Mouse (Mus musculus) adrenal gland, postnatal 4 days (tissue): ENCODE results near the gene Igf2bp3. TPM values are rescaled to one million over a fixed set of nuclear protein-coding genes. Genes with fewer than 3 reads are reported as not detected.
"Not testable (repeated sequence)": the region's sequence is repeated elsewhere in the genome, so short reads cannot be mapped to it uniquely, and the experiment has no call there.

ENCODE experiments used
- DNase-seq, 2 experiments: peaks; one replicate each; pipeline ENCODE4 v3.0.0; 2021 to 2022; ENCODE audit warnings: low spot score in 2 of 2, mixed read lengths in 2 of 2
- long read RNA-seq, 2 experiments: library from polyadenylated mRNA; stranded (forward); transcript quantifications; one replicate each; pipeline ENCODE4 v2.0.0; 2021
- total RNA-seq, 2 experiments: library from RNA; stranded (reverse); gene quantifications; 2 replicates each; pipeline ENCODE4 v1.2.3; 2021

Gene Igf2bp3
- 10 to 100 TPM; 16.9 to 17.5 TPM for total RNA-seq
- long read RNA-seq, experiment 1, full-length matches to known transcripts, result 9 of 15 reads
- long read RNA-seq, experiment 1, partial matches to known transcripts, result 3 of 15 reads
- long read RNA-seq, experiment 1, other reads (novel, unspliced or antisense), result 3 of 15 reads
- long read RNA-seq, experiment 2, full-length matches to known transcripts, result 14 of 28 reads
- long read RNA-seq, experiment 2, partial matches to known transcripts, result 5 of 28 reads
- long read RNA-seq, experiment 2, other reads (novel, unspliced or antisense), result 9 of 28 reads

DNA sequence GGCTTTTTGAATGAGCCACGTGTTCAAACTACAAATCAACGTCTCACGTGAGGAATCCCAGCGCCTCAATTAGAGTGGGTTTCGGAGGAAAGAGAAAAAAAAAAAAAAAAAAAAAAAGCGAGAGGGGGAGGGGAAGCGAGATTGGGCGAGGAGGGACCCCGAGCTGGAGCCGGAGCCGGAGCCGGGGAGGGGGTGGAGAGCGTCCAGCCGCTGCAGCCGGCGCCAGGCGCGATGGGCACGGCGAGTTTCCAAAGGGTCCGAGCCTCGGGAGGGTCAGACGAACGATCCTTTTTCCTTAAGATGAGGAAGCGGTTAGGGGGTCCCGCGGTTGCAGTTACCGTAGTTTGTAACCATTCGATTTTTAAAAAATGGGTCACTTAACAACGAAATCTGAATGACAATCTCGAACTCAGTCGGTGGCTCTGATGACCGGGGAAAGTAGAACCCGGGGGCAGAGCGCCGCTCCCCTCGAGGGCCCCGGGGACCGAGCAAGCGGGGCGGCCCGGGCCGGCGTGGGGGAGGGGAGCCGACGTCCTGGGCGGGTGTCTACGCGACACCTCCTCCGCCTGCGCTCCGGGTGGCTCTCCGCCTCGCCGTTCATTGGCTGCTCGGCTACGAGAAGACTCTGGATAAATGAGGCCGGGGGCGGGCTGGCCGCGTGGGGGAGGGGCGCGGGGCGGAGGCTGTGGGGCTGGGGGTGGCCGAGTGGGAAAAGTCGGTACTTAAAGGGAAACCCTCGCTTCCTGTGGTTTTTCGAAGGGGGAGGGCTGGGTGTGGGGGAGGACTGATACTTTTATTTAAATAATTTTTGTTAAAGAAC lies at the start of gene Igf2bp3:
TSS of gene Igf2bp3 (minus strand) at position 30 of the 820 bp plus-strand sequence.
- DNase-seq, result peak; percentile 57 to 80

DNA sequence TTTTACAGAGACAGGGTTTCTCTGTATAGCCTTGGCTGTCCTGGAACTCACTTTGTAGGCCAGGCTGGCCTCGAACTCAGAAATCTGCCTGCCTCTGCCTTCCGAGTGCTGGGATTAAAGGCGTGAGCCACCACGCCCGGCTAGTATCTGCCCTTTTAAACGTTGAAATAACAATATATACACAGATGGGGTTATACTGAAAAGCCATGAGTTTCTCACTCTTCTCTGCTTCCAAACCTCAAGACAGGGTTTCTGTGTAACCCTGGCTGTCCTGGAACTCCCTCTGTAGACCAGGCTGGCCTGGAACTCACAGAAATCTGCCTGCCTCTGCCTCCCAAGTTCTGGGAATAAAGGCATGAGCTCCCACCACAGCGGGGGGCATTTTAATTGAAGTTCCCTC lies 49.7 kb upstream of the Igf2bp3 start:
- DNase-seq, result not testable (repeated sequence)

DNA sequence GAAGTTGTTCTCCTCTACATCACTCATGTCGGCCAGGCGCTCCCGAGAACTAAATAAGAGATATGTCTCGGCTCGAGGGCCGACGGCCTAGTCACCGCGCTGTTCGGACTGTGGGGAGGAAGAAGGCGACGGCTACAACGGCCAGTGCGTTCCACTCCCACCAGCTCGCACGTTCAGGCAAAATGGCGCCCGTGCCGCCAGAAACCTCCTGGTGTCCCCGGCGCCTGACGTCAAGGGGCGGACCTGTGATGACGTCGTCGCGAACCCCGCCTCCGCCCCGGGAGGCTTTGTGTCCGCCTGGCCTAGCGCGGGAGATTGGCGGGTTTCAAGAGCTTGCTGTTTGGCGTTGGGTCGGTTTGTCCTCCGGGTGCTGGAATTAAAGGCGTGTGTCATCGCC lies 49.1 kb upstream of the Igf2bp3 start, which contains the start of gene Tra2a:
TSS of gene Tra2a (minus strand) at position 187 of the 397 bp plus-strand sequence.
- peak; percentile 89 to 92 for DNase-seq

DNA sequence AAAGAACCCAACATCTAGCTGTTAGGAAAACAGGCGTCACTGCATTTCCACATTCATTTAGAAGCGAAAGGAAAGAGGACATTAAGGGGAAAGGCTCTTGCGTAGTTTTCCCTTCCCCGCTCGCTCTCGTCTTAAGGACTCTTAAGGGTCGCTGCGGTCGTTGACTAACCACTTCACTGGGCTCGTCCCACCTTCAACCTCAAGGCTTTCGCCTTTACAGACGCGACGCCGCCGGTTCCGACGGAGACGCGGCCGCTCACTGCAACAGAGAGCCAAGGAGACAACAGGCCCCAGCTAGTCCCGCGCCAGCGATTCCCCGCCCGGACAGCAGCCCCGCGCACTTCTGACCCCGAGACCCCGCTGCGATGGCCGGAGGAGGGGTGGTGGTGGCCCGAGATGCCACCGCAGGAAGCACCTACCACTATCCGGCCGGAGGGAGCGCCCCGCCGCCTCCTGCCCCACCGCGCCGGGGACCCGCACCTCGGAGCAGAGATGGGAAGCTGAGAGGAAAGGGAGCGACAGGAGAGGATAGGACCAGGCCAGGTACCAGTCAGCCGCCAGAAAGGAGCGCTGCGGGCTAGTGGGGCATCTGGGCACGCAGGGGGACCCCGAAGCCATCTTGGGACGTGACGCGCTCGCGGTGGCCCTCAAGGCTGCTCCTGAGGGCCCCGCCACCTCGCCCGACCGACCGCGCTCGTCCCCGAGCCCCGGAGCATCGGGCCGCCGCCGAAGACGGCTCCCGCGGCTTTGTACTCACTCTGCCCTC lies 48.5 kb upstream of the Igf2bp3 start:
- DNase-seq, result peak in 1 of 2 experiments; percentile 8

DNA sequence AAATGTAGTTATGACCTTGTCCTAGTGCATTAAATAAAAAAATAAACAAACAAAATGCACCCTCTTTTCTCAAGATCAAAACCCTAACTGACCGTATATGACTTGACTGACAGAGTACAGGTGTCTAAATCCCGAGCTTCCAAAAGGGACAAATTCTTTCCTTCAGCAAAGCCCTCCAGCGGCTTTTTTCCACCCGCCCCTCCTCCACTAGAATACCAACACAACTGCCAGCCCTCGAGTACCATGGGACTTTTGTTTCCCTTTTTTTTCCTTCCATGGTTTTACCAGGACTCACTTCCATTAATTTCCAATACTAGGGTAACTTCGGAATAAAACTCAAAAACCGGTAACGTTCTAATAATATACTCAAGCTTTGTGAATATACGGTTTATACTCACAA lies 47.7 kb upstream of the Igf2bp3 start:
- no peak for DNase-seq

DNA sequence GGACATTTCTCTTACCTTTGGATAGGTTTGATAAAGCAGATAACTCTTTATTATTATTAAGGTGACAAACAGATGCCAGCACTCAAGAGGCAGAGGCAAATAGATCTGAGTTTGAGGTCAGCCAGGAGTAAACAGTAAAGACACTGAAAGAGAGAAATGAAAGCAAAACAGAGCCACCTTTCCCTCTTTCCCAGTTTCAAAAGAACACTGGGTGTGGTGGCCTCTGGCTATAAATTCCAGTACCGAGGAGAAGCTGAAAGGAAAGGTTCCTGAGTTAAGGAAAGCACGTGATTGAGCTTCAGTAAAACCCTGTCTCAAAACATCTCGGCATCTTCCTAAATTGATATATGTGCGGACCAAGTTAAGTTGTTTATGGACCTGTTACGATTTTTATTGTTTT lies 45.0 kb upstream of the Igf2bp3 start:
- DNase-seq, result no peak

DNA sequence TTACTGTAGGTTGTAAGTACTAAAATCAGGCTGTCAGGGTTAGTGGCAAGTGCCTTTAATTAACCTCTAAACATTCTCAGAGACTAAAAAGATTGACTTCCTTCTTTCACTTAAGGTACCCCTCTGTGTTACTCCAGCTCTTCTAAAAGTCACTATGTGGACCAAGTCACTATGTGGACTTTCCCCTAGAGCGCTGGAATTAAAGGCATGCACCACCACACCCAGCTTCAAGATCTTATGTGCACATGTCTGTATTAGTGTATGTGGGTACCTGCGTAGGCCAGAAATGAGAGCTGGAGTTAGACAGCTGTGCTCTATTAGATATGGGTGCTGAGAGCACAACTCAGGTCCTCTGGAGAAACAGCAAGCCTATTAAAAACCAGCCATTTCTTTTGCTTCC lies 43.1 kb upstream of the Igf2bp3 start:
- DNase-seq, result no peak

DNA sequence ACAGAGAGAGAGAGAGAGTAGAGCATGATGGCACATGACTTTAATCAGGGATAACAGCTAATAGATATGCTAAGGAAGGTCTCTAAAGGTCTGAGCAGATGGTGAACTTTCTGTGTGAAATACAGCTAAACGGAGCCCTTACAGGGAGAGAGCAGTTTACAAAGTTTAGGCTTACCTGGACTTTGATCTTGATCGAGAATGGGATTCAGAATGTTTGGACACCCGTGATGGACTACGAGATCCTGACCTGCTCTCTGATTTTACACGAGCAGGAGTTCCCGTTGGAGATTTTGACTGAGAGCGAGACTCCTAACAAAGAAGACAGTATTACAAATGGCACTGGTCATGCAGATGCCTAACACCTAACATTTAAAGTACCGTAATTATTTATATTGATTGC lies 37.5 kb upstream of the Igf2bp3 start:
- no peak for DNase-seq

DNA sequence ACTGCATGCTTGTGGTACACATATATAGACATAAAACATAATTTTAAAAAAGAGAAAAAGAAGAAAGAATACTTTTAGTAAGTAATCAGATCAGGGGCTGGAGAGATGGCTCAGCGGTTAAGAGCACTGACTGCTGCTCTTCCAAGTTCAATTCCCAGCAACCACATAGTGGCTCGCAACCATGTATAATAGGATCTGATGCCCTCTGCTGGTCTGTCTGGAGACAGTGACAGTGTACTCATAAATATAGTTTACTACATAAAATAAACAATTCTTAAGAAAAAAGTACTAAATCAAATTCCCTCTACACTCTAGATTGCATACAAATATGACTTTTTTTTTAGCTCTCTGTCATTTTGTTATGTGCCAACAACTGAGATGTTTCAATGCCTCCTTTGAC lies 36.4 kb upstream of the Igf2bp3 start:
- DNase-seq, result no peak

DNA sequence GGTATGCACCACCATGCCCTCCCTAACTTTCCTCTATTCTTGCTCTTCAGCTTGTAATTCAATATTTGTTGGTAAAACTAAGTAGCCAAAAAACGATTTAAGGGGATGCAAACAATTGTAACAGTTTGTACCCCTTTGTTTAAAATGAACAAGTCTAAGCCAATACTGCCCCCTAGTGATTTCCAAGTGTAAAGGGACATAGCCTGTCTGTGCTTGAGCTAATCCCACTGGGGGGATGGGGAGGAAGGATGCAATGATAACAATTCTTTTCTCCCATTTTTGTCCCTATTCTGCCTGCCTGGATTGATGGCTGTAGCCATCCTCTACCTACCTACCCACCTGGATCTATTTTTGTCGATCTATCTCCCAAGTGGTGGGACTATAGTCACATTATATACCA lies 32.5 kb upstream of the Igf2bp3 start:
- no peak for DNase-seq

DNA sequence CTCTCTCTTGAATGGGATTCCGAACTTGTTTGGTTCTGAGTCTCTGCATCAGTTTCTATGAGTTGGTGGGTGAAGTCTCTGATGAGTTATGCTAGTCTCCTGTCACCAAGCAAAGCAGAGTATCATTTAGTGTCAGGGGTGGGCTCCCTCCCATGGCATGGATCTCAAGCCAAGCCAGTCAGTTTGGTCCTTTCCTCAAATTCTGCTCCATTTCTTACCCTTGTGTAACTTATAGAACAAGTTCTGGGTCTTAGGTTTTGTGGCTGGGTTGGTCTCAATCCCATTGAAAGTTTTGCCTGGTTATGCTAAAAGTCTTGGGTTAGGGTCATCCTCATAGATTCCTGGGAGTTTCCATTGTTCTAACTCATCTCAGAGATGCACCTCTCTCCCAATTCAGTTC lies 27.6 kb upstream of the Igf2bp3 start:
- no peak for DNase-seq

DNA sequence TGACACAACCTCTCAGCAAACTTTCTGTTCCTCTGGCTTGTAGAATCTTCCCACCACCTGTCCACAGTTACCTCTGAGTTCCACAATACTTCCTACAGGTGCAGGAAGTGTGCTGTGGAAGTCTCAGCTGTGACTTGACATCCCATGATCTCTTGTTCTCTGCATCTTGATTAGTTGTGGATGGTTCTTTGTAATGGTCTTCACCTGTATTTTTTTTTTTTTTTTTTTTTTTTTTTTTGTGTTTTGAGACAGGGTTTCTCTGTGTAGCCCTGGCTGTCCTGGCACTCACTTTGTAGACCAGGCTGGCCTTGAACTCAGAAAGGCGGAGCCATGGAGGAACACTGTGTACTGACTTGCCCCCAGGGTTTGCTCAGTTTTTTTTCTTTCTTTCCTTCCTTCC lies 26.8 kb upstream of the Igf2bp3 start:
- no peak for DNase-seq

DNA sequence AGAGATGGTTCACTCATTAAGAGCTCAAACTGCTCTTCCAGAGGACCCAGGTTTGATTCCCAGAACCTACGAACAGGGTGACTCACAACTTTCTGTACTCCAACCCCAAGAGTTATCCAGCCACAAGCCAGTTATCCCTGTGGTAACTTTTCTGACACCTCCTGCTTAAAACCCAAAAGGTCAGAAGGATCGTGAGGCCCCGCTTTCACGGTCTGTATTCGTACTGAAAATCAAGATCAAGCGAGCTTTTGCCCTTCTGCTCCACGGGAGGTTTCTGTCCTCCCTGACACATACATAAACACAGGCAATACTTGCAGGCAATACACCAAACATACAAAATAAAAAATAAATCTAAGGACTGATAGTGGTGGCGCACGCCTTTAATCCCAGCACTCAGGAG lies 21.6 kb upstream of the Igf2bp3 start:
- DNase-seq, result peak; percentile 100

DNA sequence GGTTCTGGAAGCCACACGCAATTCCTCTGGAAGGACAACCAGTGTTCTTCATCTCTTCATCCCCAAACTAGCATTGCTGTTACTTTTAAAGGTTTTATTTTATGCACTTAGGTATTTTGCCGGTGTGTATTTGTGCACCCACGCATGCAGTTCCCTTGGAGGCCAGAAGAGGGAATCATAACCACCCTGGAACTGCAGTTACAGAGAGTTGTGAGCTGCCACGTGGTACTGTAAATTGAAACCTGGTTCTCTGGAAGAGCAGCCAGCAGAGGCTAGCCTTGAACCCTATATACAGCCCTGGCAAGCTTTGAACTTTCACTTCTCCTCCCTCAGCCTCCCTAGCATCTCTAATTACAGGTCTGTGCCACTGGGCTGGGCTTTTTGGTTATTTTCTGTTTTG lies 18.6 kb upstream of the Igf2bp3 start:
- no peak for DNase-seq

DNA sequence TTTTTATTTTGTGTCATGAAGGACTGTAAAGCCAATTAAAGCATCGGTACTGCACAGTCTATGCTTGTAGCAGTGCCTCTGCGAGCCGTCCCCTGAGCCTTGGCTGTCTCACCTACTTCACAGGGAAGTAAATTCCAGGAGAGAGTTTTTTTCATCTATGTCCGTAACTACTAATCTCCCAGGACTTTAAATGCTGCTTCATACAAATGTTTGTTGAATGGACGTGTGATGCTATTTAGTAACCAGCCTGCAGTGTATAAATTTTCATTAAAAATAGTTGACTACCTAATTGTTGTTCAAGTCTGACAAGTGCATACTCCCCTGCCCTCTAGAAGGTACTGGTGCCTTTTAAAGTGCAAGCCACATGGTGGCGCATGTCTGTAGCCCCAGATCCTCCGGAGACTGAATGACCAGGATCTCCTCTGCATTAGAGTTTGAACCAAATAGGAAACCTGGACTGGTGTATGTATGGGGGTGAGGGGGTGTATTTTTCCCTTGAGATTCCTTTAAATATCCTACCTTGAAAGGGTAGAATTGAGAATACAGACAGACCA lies 13.4 kb upstream of the Igf2bp3 start:
- no peak for DNase-seq

DNA sequence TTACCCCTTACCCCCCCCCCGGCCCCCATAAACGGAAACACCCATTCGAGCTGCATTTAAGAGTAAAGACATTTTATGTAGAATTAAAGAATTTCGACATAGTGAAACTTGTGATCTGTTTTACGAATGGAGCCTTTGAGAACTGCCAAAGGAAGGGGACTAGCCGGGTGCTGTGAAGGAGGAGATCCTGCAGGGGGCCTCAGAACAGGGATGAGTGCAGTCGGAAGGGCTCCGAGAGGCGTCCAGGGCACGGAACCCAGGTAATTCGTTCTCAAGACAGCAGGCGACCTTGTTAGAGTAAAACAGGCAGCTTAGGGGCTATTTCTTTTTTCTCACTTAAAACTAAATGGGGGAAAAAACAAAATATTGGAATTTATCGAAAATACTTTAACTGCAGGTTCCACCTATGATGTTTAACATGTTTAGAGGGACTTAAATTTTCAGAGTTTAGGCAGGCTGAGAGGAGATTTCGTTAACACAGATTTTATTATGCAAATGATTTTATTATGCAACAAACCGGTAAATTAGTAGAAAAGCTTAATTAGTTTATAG lies 12.5 kb upstream of the Igf2bp3 start:
- DNase-seq, result no peak

DNA sequence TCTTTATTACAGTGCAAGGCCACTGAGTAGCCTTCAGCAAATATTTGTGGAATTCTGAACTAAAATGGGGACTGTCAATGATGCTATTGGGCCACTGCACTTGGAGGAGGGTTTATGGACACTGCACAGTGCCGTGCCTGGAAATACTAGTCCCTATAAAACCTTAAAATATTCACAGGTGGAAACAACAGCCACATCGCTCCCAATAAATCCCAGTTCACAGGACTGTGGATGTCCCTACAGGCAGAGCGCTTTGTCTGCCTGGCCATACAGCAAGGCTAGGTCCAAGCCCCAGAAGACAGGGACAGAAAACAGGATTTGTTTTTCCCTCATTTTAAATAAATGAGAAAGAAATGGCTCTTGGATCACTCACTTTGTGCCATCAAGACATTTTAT lies 11.0 kb upstream of the Igf2bp3 start:
- no peak for DNase-seq

DNA sequence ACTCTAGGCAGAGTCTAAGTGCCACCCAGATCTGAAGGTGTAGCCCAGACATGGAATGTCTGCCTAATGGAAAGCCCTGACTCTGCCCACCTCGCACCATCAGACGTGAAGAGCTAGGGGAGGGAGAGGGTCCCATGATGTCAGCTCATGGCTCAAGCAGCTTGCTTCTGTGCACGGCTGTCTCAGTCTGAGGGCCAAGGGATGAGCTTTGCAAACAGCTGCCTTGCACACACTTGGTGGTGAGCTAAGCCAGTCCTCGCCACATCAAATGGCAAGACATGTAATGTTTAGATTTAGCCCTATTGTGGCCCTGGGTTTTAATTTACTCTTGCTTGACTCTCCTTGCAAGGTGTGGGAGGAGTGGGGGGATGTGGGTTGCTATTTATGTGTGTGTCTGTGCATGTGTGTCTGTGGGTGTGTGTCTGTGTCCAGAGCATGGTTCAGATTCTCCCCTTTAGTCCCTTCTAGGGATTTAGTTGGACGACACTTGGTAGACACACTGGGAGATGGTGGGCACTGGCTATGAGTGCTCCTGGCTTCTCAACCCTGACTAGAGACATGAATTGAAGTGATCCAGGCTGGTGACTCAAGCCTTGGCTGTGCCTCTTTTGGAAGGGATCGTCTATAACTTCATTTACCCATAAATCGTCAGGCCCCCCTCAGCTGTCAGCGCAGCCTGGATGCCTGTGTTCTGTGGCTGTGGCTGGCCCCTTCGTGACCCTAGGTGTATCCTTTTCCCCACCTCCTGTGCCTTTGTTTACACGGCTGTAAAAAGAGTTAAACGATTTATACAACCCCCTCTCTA lies 10.4 kb upstream of the Igf2bp3 start:
- no peak for DNase-seq

DNA sequence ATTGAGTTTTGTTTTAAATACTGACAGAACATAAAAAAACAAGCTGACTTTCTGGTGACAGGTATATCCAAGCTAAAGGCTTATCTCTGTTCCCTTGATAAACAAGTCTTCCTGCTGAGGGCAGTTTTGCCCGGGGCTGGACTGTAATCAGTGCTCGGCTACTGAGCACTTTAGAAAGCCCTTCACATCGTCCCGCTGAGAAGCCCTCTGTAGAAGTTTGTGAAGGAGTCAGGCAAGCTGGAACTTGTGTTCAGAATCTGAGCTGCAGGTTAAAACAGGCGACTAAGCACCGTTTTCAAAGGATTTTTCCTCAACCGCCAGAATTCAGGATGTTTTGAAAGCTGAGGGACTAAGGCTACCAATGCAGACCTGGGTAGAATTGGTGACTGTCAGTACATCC lies 7.1 kb upstream of the Igf2bp3 start:
- no peak for DNase-seq

DNA sequence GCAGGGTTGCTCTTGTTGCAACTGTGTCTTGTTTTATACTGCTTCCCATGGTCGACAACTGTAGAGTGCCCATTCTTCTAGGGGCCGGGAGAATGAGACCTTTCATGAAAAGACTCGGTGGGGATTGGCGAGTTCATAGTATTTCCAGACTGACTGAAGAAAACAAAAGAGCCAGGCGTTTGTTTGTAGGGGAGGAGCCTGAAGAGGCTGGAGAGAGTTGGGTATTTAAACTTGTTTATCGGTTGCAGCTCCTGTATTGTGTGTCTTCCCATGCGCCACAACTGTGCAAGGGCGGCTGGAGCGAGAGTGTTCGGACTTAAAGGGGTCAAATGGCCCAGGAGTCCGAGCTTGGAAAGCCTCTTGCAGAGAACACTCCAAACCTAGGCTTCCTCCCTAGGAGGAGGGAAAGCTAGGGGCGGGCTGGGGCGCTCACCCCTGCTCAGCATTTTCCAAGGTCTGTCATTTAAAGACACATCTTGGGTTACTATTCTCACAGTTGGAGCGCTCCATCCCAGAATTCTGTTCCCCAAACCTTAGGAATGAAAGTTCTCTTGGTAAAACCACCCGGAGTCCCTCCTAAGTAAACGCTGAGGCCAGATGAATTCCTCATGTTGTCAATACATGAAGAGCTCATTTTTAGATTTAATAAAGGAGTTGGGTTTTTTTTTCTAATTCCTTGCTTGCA lies 5.3 kb upstream of the Igf2bp3 start:
- DNase-seq, result no peak
